Comparison of ENCODE assay signal across 8 mouse cellular contexts in genomic region chr2:71530391-71531123, GRCm38 (mm10). TPM values are rescaled to one million over a fixed set of nuclear protein-coding genes. Genes with fewer than 3 reads are reported as not detected.
DNase-seq lines count a peak whose midpoint lies in the region; ATAC-seq and TF ChIP-seq lines count a peak whose summit lies in the region.

No protein-coding gene starts in this region.

- peaks cover 88% of the 10 kb centered on the region for H3K27me3 ChIP-seq in hindbrain, embryonic 15.5 days
- H3K27me3 ChIP-seq in neural tube, embryonic 12.5 days (replicated peaks): peaks cover 97% of the 10 kb centered on the region

- under 1% methylated on average over 34 of the region's 34 CpGs for WGBS in hindbrain, embryonic 15.5 days
- under 1% methylated on average over 34 of the region's 34 CpGs for WGBS in neural tube, embryonic 12.5 days

- DNase-seq in left cerebral cortex, adult 2 months (ENCODE audit: extremely low spot score in 1 of 2, low spot score in 2 of 2): no peak
- no peak for DNase-seq in left cerebral cortex, postnatal 4 days
- peak; percentile 55 for DNase-seq in embryo, embryonic 10.5 days (ENCODE audit: low spot score)
- DNase-seq in spleen, adult 18-20 months: no peak
- DNase-seq in right cerebral cortex, postnatal 4 days: no peak
- no peak for DNase-seq in left cerebral cortex, adult 8-10 months (ENCODE audit: low spot score in 2 of 2)

- H3K4me3 ChIP-seq in left cerebral cortex, adult 2 months: peak overlapping the region; percentile 2
- H3K4me3 ChIP-seq in hindbrain, embryonic 15.5 days: no peak overlapping the region
- no peak overlapping the region for H3K4me3 ChIP-seq in neural tube, embryonic 12.5 days

- H3K4me2 ChIP-seq in hindbrain, embryonic 15.5 days: peak overlapping the region; percentile 56; the same call in 1 of the 2 replicates
- peak overlapping the region; percentile 83 for H3K4me2 ChIP-seq in neural tube, embryonic 12.5 days (replicated peaks)

- no peak for ATAC-seq in hindbrain, embryonic 15.5 days (ENCODE audit: low FRiP score, low read depth)
- ATAC-seq in neural tube, embryonic 12.5 days (ENCODE audit: low FRiP score, low read depth): no peak

- peaks cover 9% of the 10 kb centered on the region for H3K4me1 ChIP-seq in hindbrain, embryonic 15.5 days (replicated peaks)
- H3K4me1 ChIP-seq in neural tube, embryonic 12.5 days: peaks cover 14% of the 10 kb centered on the region

- H3K36me3 ChIP-seq in hindbrain, embryonic 15.5 days: no peaks in the 10 kb centered on the region
- no peaks in the 10 kb centered on the region for H3K36me3 ChIP-seq in neural tube, embryonic 12.5 days

- TF ChIP-seq CTCF in left cerebral cortex, adult 2 months (IDR thresholded peaks at IDR 0.05): no peak

- no peak overlapping the region for H3K9ac ChIP-seq in hindbrain, embryonic 15.5 days
- H3K9ac ChIP-seq in neural tube, embryonic 12.5 days: no peak overlapping the region

- H3K27ac ChIP-seq in left cerebral cortex, adult 2 months: no peak overlapping the region
- H3K27ac ChIP-seq in hindbrain, embryonic 15.5 days (replicated peaks): no peak overlapping the region
- H3K27ac ChIP-seq in neural tube, embryonic 12.5 days: no peak overlapping the region

- intact Hi-C loops in left cerebral cortex, adult 2 months (cut with DNase I): loop anchor here (5.0 kb wide), 1 partner anchor 1747 kb away; no protein-coding TSS in a partner anchor
- intact Hi-C loops in left cerebral cortex, postnatal 4 days (cut with DNase I): loop anchor here (10.0 kb wide), 1 partner anchor 966 kb away; no protein-coding TSS in a partner anchor

- no peaks in the 10 kb centered on the region for H3K9me3 ChIP-seq in hindbrain, embryonic 15.5 days
- H3K9me3 ChIP-seq in neural tube, embryonic 12.5 days: no peaks in the 10 kb centered on the region

RNA-seq across cellular contexts. Expression of gene Dlx1, which starts 2.6 kb away (rescaled TPM):
- 10 to 100 TPM; 21.1 to 25.3 TPM for total RNA-seq in left cerebral cortex, adult 2 months (2021)
- total RNA-seq in left cerebral cortex, postnatal 4 days (2021): 10 to 100 TPM; 52.3 to 63.1 TPM
- 0.38 and 6.9 TPM in 2 replicates for polyA plus RNA-seq in hindbrain, embryonic 15.5 days (2015; fragmentation: Nextera tagmentation; extraction: Ambion mirVana)
- 1.2 and 1.6 TPM in 2 replicates for polyA plus RNA-seq in neural tube, embryonic 12.5 days (2016; fragmentation: Nextera tagmentation; extraction: Ambion mirVana)
- 10 to 100 TPM; 17.8 to 23.6 (median 19.4) TPM for total RNA-seq in left cerebral cortex, adult 8-10 months (2022)

RNA-seq across cellular contexts. Expression of gene Dlx2, which starts 16.0 kb away (rescaled TPM):
- total RNA-seq in left cerebral cortex, adult 2 months (2021): 1 to 10 TPM; 5.7 to 6.9 TPM
- 10 to 100 TPM; 20.6 to 22.4 TPM for total RNA-seq in left cerebral cortex, postnatal 4 days (2021)
- 0.26 and 2.2 TPM in 2 replicates for polyA plus RNA-seq in hindbrain, embryonic 15.5 days (2015; fragmentation: Nextera tagmentation; extraction: Ambion mirVana)
- polyA plus RNA-seq in neural tube, embryonic 12.5 days (2016; fragmentation: Nextera tagmentation; extraction: Ambion mirVana): 1.4 and 1.6 TPM in 2 replicates
- 1 to 10 TPM; 4.8 to 8.6 (median 6.8) TPM for total RNA-seq in left cerebral cortex, adult 8-10 months (2022)
